Mouse (Mus musculus) hindbrain, embryonic 11.5 days (tissue): ENCODE results near the gene B4galnt4. TPM values are rescaled to one million over a fixed set of nuclear protein-coding genes. Genes with fewer than 3 reads are reported as not detected.

ENCODE experiments used
- ATAC-seq: fragments of 200-750 bp; cut with Nextera tagmentation; 2 replicates; pipeline ENCODE4 v1.8.0; 2017; ENCODE audit warnings: mild to moderate bottlenecking, moderate TSS enrichment, moderate library complexity; ENCODE audit not compliant: low FRiP score
- DNase-seq: peaks from one replicate; pipeline ENCODE4 v3.0.0-alpha.2; 2015; ENCODE audit warnings: low spot score
- H3K27ac ChIP-seq: fragments of 300-500 bp; sonication (generic); 2 replicates; pipeline ENCODE4 v1.5.1; 2014; ENCODE audit warnings: mild to moderate bottlenecking, low read depth, low read length
- H3K27me3 ChIP-seq: fragments of 300-500 bp; sonication (generic); 2 replicates; pipeline ENCODE4 v1.6.1; 2014; ENCODE audit warnings: mild to moderate bottlenecking, low read length, moderate library complexity, mixed read lengths; ENCODE audit not compliant: control insufficient read depth, insufficient read depth
- H3K36me3 ChIP-seq: fragments of 300-500 bp; sonication (generic); 2 replicates; pipeline ENCODE4 v1.6.1; 2014; ENCODE audit warnings: mild to moderate bottlenecking, low read length, moderate library complexity, mixed read lengths; ENCODE audit not compliant: control insufficient read depth, insufficient read depth
- H3K4me1 ChIP-seq: fragments of 300-500 bp; sonication (generic); replicated peaks from 2 replicates; pipeline ENCODE4 v1.6.1; 2014; ENCODE audit warnings: low read length, mixed read lengths; ENCODE audit not compliant: control insufficient read depth, insufficient read depth
- H3K4me2 ChIP-seq: fragments of 300-500 bp; sonication (generic); replicated peaks from 2 replicates; pipeline ENCODE4 v1.6.1; 2014; ENCODE audit warnings: mild to moderate bottlenecking, low read depth, low read length
- H3K4me3 ChIP-seq: fragments of 300-500 bp; sonication (generic); 2 replicates; pipeline ENCODE4 v1.5.1; 2014; ENCODE audit warnings: low read depth, low read length
- H3K9ac ChIP-seq: fragments of 300-500 bp; sonication (generic); 2 replicates; pipeline ENCODE4 v1.6.1; 2014; ENCODE audit warnings: low read depth, low read length
- H3K9me3 ChIP-seq: fragments of 300-500 bp; sonication (generic); 2 replicates; pipeline ENCODE4 v1.6.1; 2016; ENCODE audit warnings: low read length; ENCODE audit not compliant: control insufficient read depth
- WGBS: fragments of 180-500 bp; shearing (Covaris S2); extraction: QIAGEN DNeasy Blood & Tissue Kit; methylation state at CpG from one replicate; pipeline ENCODE4 v1.1.7; 2014; 5-methylcytosine and 5-hydroxymethylcytosine counted together
- polyA plus RNA-seq: library from polyadenylated mRNA; unstranded; fragments of >200 nt; fragmentation: Nextera tagmentation; extraction: Ambion mirVana; gene quantifications from 2 replicates; pipeline ENCODE4 v1.2.1, GENCODE M21; 2014

B4galnt4 gene
- polyA plus RNA-seq, 1 experiment from 2014 or later = 18.1 TPM

DNA sequence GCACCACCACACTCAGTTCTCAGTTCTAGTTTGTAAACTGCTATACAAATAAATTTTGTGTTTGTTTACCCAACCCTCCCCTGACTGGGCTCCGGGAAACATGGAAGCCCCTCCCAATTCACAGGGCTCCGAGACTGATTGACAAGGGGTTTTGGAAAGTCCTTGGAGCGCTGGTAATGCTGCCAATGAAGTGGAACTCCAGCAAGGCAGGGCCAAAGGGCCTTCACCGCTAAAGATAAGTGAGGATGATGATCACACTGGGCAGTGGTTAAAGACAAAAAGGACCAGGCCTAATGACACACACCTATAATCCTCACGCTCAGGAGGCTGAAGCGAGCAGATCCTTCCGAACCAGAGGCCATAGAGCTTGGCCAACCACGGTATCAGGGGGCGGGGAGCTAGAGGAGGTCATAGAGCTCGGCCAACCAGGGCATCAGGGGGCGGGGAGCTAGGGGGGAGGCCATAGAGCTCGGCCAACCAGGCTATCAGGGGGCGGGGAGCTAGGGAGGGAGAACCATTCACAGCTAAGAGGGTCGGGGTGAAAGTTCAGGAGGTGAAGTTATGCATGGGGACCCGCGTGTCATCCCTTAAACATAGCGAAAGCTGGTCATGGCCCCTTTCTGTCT, 9.7 kb upstream of the B4galnt4 start:
- no peaks in the 10 kb centered on the region for H3K27me3 ChIP-seq
- H3K27ac ChIP-seq = no peak overlapping the region
- DNase-seq (no peak), ATAC-seq (no peak)
- H3K4me1 ChIP-seq = no peaks in the 10 kb centered on the region
- no peaks in the 10 kb centered on the region for H3K9me3 ChIP-seq
- H3K36me3 ChIP-seq = no peaks in the 10 kb centered on the region
- no peak overlapping the region for H3K4me2 ChIP-seq
- 65% methylated on average over 17 of the region's 17 CpGs for WGBS
- H3K4me3 ChIP-seq = no peak overlapping the region
- no peak overlapping the region for H3K9ac ChIP-seq

DNA sequence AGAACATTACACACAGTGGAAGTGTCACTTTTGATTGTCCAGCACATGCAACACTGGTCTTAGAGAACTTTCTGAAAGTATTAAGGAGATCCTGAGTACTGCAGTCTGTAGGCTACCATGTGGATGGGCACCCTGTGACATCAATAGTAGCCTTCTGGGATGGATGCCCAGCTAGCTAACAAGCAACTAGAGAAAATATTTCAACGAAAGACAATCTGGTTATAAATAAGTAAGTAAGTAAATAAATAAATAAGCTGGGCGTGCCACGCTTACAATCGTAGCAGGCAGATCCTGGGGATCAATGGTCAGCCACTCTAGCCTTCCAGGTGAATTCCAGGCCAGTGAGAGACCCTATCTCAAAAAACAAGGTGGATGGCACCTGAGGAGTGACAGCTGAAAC, 8.9 kb upstream of the B4galnt4 start:
- Histone ChIP-seq H3K9me3 (no peaks in the 10 kb centered on the region), H3K27me3 (no peaks in the 10 kb centered on the region), H3K4me2 (no peak overlapping the region), H3K4me3 (no peak overlapping the region), H3K9ac (no peak overlapping the region), H3K36me3 (no peaks in the 10 kb centered on the region), H3K27ac (no peak overlapping the region), H3K4me1 (no peaks in the 10 kb centered on the region)
- WGBS = 93% methylated on average over 4 of the region's 4 CpGs
- no peak for ATAC-seq
- no peak for DNase-seq

DNA sequence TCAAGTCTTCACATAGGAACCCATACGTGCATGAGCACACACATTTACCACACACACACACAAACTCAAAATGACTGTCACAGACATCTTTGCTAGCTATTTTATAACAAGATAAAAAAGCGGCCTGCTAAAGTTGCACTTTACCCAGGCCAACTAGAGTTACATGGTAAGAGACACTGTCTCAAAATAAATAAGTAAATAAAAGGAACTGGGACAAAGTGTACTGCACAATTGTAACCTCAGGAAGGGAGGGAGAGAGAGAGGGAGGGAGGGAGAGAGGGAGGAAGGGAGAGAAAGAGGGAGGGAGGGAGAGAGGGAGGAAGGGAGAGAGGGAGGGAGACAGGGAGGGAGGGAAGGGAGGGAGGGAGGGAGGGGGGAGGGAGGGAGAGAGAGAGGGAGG, 8.5 kb upstream of the B4galnt4 start:
- no peaks in the 10 kb centered on the region for H3K4me1 ChIP-seq
- H3K4me3 ChIP-seq = no peak overlapping the region
- no peak overlapping the region for H3K4me2 ChIP-seq
- 89% methylated on average over 2 of the region's 2 CpGs for WGBS
- ATAC-seq (no peak), DNase-seq (no peak)
- H3K9ac ChIP-seq = no peak overlapping the region
- H3K9me3 ChIP-seq = no peaks in the 10 kb centered on the region
- H3K27ac ChIP-seq = no peak overlapping the region
- H3K27me3 ChIP-seq = no peaks in the 10 kb centered on the region
- H3K36me3 ChIP-seq = no peaks in the 10 kb centered on the region

DNA sequence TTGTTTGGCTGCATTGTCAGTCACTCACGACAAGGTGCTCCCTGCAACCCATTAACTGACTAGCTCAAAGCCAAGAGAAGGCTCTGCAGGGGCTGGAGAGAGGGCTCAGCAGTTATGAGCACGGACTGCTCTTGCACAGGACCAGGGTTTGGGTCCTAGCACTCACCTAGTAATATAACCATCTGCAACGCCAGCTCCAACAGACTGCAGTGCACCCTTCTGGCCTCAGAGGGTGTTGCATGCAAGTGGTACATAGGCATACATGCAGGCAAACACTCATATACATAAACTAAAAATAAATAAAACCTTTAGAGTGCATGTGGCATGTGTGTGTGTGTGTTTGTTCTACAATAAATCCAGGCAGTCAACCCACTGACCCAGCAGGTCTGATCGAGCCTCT, 5.1 kb upstream of the B4galnt4 start:
- no peak overlapping the region for H3K27ac ChIP-seq
- 90% methylated on average over 4 of the region's 4 CpGs for WGBS
- H3K9me3 ChIP-seq = no peaks in the 10 kb centered on the region
- ATAC-seq = no peak
- no peak overlapping the region for H3K9ac ChIP-seq
- no peaks in the 10 kb centered on the region for H3K27me3 ChIP-seq
- H3K4me2 ChIP-seq = no peak overlapping the region
- no peaks in the 10 kb centered on the region for H3K36me3 ChIP-seq
- H3K4me3 ChIP-seq = no peak overlapping the region
- 0 out of 2 replicates have a peak, but pooled peaks cover 5% of the 10 kb centered on the region for H3K4me1 ChIP-seq
- DNase-seq = no peak

DNA sequence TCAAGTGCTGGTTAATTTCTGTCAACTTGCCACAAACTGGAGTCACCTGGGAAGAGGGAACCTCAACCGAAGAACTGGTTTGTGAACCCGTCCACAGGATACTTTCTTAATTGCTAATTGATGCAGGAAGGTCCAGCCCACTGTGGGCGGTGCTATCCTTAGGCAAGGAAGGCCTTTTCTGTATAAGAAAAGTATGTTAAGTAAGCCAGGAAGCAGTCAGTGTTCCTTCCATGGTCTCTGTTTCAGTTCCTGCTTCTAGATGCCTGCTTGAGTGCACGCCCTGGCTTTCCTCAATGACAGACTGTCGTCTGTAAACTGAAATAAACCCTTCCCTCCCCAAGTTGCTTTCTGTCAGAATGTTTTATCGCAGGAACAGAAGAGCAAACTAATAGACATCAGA, 3.9 kb upstream of the B4galnt4 start:
- ATAC-seq (no peak), DNase-seq (no peak)
- 91% methylated on average over 6 of the region's 6 CpGs for WGBS
- Histone ChIP-seq H3K4me1 (0 out of 2 replicates have a peak, but pooled peaks cover 8% of the 10 kb centered on the region), H3K36me3 (no peaks in the 10 kb centered on the region), H3K9me3 (no peaks in the 10 kb centered on the region), H3K9ac (no peak overlapping the region), H3K27me3 (no peaks in the 10 kb centered on the region), H3K4me2 (no peak overlapping the region), H3K4me3 (no peak overlapping the region), H3K27ac (no peak overlapping the region)

DNA sequence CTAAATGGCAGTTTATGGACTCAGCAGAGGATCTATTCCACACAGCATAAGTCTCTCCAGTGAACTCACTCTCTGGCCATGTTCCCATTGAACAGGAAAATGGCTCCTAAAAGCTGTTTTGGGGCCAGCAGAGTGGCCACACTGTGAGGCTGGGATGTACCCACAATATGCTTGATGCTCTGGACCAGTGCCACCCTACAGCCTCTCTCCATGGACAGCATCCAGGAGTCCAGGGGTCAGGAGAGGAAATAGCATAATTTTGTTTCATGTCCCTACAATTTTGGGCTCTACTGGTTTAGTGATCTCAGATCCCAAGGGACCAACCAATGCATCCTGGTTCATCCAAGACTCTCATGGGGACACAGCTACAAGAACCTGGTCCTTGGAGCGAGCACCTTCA, 3.4 kb upstream of the B4galnt4 start:
- no peak overlapping the region for H3K27ac ChIP-seq
- H3K36me3 ChIP-seq = no peaks in the 10 kb centered on the region
- no peaks in the 10 kb centered on the region for H3K27me3 ChIP-seq
- no peak overlapping the region for H3K4me3 ChIP-seq
- H3K4me1 ChIP-seq = 0 out of 2 replicates have a peak, but pooled peaks cover 10% of the 10 kb centered on the region
- 93% methylated on average over 1 of the region's 1 CpGs for WGBS
- H3K4me2 ChIP-seq = no peak overlapping the region
- H3K9me3 ChIP-seq = no peaks in the 10 kb centered on the region
- no peak overlapping the region for H3K9ac ChIP-seq
- no peak for ATAC-seq
- no peak for DNase-seq

DNA sequence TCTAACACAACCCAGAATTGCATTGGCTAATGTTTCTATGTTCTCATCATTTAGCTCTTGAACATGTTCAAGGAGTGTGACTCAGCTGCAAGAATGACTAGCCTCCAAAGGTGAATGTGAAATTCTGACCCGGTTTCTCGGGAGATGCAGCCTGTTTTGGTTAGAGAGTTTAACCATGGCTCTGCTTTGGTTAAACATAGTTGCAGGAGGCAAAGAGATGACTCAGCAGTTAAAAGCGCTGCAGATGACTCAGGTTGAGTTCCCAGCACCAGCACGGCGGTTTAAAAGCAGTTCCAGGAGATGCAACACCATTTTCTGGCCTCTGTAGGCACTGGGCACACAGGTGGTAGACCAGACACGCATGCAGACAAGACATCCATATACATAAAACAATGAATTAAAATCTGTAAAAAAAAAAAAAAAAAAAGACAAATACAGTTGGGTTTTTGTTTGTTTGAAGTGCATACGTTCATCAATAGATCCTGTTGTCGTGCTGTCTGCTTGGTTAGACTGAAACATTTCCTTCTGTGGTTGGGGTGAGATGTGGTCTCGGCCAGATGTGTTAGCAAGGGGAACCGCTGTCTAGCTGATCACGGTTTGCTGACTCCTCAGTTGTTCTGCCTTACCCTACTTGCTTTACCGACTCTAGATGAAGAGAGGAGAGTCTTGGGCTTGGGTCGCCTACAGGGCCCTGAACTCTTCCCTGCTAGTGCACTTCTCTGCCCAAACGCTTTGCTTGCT, 2.1 kb upstream of the B4galnt4 start:
- Histone ChIP-seq H3K27me3 (no peaks in the 10 kb centered on the region), H3K4me2 (no peak overlapping the region), H3K27ac (no peak overlapping the region), H3K4me1 (0 out of 2 replicates have a peak, but pooled peaks cover 10% of the 10 kb centered on the region), H3K36me3 (no peaks in the 10 kb centered on the region), H3K9me3 (no peaks in the 10 kb centered on the region), H3K9ac (no peak overlapping the region), H3K4me3 (no peak overlapping the region)
- WGBS = 94% methylated on average over 14 of the region's 14 CpGs
- no peak for DNase-seq
- no peak for ATAC-seq

DNA sequence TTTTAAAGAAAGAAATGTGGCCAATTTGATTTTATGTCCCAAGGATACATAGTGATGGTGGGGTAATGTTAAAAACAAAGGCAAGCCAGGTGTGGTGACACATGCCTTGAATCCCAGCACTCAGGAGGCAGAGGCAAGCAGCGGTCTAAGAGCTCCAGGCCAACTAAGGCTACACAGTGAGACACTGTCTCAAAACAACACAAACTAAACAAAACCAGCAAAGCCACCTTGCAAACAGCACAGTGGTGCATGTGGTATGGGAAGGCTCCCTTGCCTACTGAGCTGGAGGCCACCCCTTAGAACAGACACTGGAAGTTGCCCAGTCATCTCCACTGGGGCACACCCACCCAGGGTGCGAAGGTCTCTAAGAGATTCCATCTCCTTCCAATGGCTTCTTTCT, 975 bp upstream of the B4galnt4 start:
- H3K36me3 ChIP-seq = peaks cover 5% of the 10 kb centered on the region
- no peaks in the 10 kb centered on the region for H3K27me3 ChIP-seq
- peak overlapping the region; percentile 88 for H3K4me3 ChIP-seq
- DNase-seq (no peak), ATAC-seq (no peak)
- peak overlapping the region; percentile 98 for H3K9ac ChIP-seq
- H3K9me3 ChIP-seq = no peaks in the 10 kb centered on the region
- 79% methylated on average over 2 of the region's 2 CpGs for WGBS
- H3K27ac ChIP-seq = peak overlapping the region; percentile 79; the same call in 1 of the 2 replicates
- peak overlapping the region; percentile 73 for H3K4me2 ChIP-seq
- H3K4me1 ChIP-seq = 0 out of 2 replicates have a peak, but pooled peaks cover 10% of the 10 kb centered on the region

DNA sequence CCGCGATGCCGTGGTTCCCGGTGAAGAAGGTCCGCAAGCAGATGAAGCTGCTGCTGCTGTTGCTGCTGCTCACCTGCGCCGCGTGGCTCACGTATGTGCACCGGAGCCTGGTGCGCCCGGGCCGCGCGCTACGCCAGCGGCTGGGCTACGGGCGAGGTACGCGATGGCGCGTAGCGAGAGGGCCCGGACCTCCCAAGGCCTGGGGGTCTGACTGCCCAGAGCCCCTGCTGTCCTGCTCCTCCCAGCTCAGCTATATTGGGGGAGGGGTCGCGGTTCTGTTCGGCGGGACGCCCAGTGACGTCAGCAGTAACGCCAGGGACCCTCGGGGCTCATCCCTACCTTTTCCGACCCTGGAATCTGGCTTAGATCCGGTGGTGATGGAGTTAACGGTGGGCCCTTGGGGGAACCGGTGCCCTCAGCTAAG, 377 bp downstream of the B4galnt4 start:
- H3K36me3 ChIP-seq = peaks cover 11% of the 10 kb centered on the region
- H3K9me3 ChIP-seq = no peaks in the 10 kb centered on the region
- H3K27ac ChIP-seq = peak overlapping the region; percentile 79
- ATAC-seq (peak; percentile 76), DNase-seq (peak; percentile 71)
- WGBS = under 1% methylated on average over 36 of the region's 37 CpGs
- H3K9ac ChIP-seq = peak overlapping the region; percentile 98
- peak overlapping the region; percentile 88 for H3K4me3 ChIP-seq
- 0 out of 2 replicates have a peak, but pooled peaks cover 10% of the 10 kb centered on the region for H3K4me1 ChIP-seq
- peak overlapping the region; percentile 73 for H3K4me2 ChIP-seq
- H3K27me3 ChIP-seq = no peaks in the 10 kb centered on the region
